Mouse (Mus musculus) forebrain, postnatal 0 days (tissue): Measurements from ENCODE around the gene Rufy2. TPM values are rescaled to one million over a fixed set of nuclear protein-coding genes. Genes with fewer than 3 reads are reported as not detected.

Experiments
- ATAC-seq: fragments of 200-750 bp; cut with Nextera tagmentation; 2 replicates; pipeline ENCODE4 v1.8.0; 2017; ENCODE audit warnings: mild to moderate bottlenecking, moderate library complexity
- DNase-seq: peaks from one replicate; pipeline ENCODE4 v3.0.0-alpha.2; 2015
- H3K27ac ChIP-seq: fragments of 300-500 bp; sonication (generic); 2 replicates; pipeline ENCODE4 v1.5.1; 2014; ENCODE audit warnings: low read depth, mild to moderate bottlenecking, antibody characterized with exemption, low read length, moderate library complexity, mixed read lengths
- H3K27me3 ChIP-seq: fragments of 300-500 bp; sonication (generic); 2 replicates; pipeline ENCODE4 v1.6.1; 2014; ENCODE audit warnings: mild to moderate bottlenecking, low read length, mixed read lengths; ENCODE audit not compliant: insufficient read depth
- H3K36me3 ChIP-seq: fragments of 300-500 bp; sonication (generic); 2 replicates; pipeline ENCODE4 v1.6.1; 2014; ENCODE audit warnings: mild to moderate bottlenecking, moderate library complexity; ENCODE audit not compliant: insufficient read depth
- H3K4me1 ChIP-seq: fragments of 300-500 bp; sonication (generic); 2 replicates; pipeline ENCODE4 v1.6.1; 2014; ENCODE audit warnings: antibody characterized with exemption; ENCODE audit not compliant: insufficient read depth
- H3K4me2 ChIP-seq: fragments of 300-500 bp; sonication (generic); 2 replicates; pipeline ENCODE4 v1.6.1; 2014; ENCODE audit warnings: low read depth, mild to moderate bottlenecking, moderate library complexity
- H3K4me3 ChIP-seq: fragments of 300-500 bp; sonication (generic); 2 replicates; pipeline ENCODE4 v1.5.1; 2014; ENCODE audit warnings: low read depth, low read length, mixed read lengths
- H3K9ac ChIP-seq: fragments of 300-500 bp; sonication (generic); 2 replicates; pipeline ENCODE4 v1.6.1; 2014; ENCODE audit warnings: mild to moderate bottlenecking
- H3K9me3 ChIP-seq: fragments of 300-500 bp; sonication (generic); 2 replicates; pipeline ENCODE4 v1.6.1; 2016; ENCODE audit warnings: low read length
- CTCF ChIP-seq: sonication (generic); IDR thresholded peaks from 2 replicates; pipeline ENCODE4 v1.5.1; 2016; ENCODE audit warnings: antibody characterized with exemption, control low read depth, low read depth
- WGBS: fragments of 180-500 bp; shearing (Covaris S2); extraction: QIAGEN DNeasy Blood & Tissue Kit; methylation state at CpG from one replicate; pipeline ENCODE4 v1.1.7; 2014; 5-methylcytosine and 5-hydroxymethylcytosine counted together
- polyA plus RNA-seq: library from polyadenylated mRNA; unstranded; fragments of >200 nt; fragmentation: Nextera tagmentation; extraction: Ambion mirVana; gene quantifications from 2 replicates; pipeline ENCODE4 v1.2.1, GENCODE M21; 2015
- total RNA-seq: library from RNA; depleted of rRNA; stranded (reverse); fragments of >200 nt; gene quantifications from 2 replicates; pipeline ENCODE4 v1.2.3, GENCODE M21; 2014; rRNA removed

Gene Rufy2
- total RNA-seq (50.9 and 55.6 TPM in 2 replicates), polyA plus RNA-seq (43.7 and 58.6 TPM in 2 replicates)

GRCm38 (mm10) chr10:62980039-62980954 lies at the start of gene Rufy2:
Gene Rufy2 (plus strand): TSS chr10:62980223.
- DNase-seq (peak; percentile 94), ATAC-seq (peak; percentile 95)
- Histone ChIP-seq H3K4me2 (peak within 1 kb of the TSS; percentile 53), H3K4me1 (peaks cover 8% of the 10 kb centered on the region; the same call in 1 of the 2 replicates), H3K36me3 (peaks cover 18% of the 10 kb centered on the region), H3K4me3 (peak within 1 kb of the TSS; percentile 96), H3K9ac (peak within 1 kb of the TSS; percentile 98), H3K9me3 (no peaks in the 10 kb centered on the region), H3K27ac (peak within 1 kb of the TSS; percentile 90), H3K27me3 (no peaks in the 10 kb centered on the region)
- under 1% methylated on average over 75 of the region's 77 CpGs for WGBS
- peak; percentile 67 for TF ChIP-seq CTCF

GRCm38 (mm10) chr10:62932381-62932780 lies 47.6 kb upstream of the Rufy2 start:
- WGBS = 95% methylated on average over 1 of the region's 1 CpGs
- Histone ChIP-seq H3K9me3 (no peaks in the 10 kb centered on the region), H3K4me1 (no peaks in the 10 kb centered on the region), H3K27me3 (no peaks in the 10 kb centered on the region), H3K9ac (no peak overlapping the region), H3K36me3 (peaks cover 39% of the 10 kb centered on the region), H3K27ac (no peak overlapping the region), H3K4me3 (no peak overlapping the region), H3K4me2 (no peak overlapping the region)
- ATAC-seq (no peak), DNase-seq (no peak)
- TF ChIP-seq CTCF = no peak

GRCm38 (mm10) chr10:62944975-62945580 lies 34.9 kb upstream of the Rufy2 start:
- DNase-seq (no peak), ATAC-seq (no peak)
- Histone ChIP-seq H3K4me3 (no peak overlapping the region), H3K9ac (no peak overlapping the region), H3K4me1 (no peaks in the 10 kb centered on the region), H3K4me2 (no peak overlapping the region), H3K27ac (no peak overlapping the region), H3K36me3 (peaks cover 29% of the 10 kb centered on the region), H3K27me3 (no peaks in the 10 kb centered on the region), H3K9me3 (no peaks in the 10 kb centered on the region)
- TF ChIP-seq CTCF = no peak
- 90% methylated on average over 10 of the region's 10 CpGs for WGBS

GRCm38 (mm10) chr10:62946738-62947471 lies 33.1 kb upstream of the Rufy2 start, which contains the start of gene Dna2:
Gene Dna2 (plus strand): TSS chr10:62947026.
- Histone ChIP-seq H3K4me1 (no peaks in the 10 kb centered on the region), H3K27ac (peak within 1 kb of the TSS; percentile 57), H3K9me3 (no peaks in the 10 kb centered on the region), H3K36me3 (peaks cover 29% of the 10 kb centered on the region), H3K27me3 (no peaks in the 10 kb centered on the region), H3K9ac (peak within 1 kb of the TSS; percentile 62), H3K4me2 (peak within 1 kb of the TSS; percentile 92), H3K4me3 (peak within 1 kb of the TSS; percentile 76)
- ATAC-seq (peak; percentile 94), DNase-seq (peak; percentile 93)
- 1% methylated on average over 66 of the region's 68 CpGs for WGBS
- peak; percentile 49 for TF ChIP-seq CTCF

- Histone ChIP-seq H3K4me1 (no peaks in the 10 kb centered on the region), H3K27ac (no peak overlapping the region), H3K36me3 (peaks cover 14% of the 10 kb centered on the region), H3K9me3 (no peaks in the 10 kb centered on the region), H3K9ac (no peak overlapping the region), H3K4me2 (no peak overlapping the region), H3K27me3 (no peaks in the 10 kb centered on the region), H3K4me3 (no peak overlapping the region)
- WGBS = 95% methylated on average over 7 of the region's 7 CpGs
- ATAC-seq (no peak), DNase-seq (no peak)
- no peak for TF ChIP-seq CTCF
Observed at GRCm38 (mm10) chr10:62948551-62948950, 31.5 kb upstream of the Rufy2 start.

GRCm38 (mm10) chr10:62963956-62964355 lies 16.1 kb upstream of the Rufy2 start:
- no peak for DNase-seq
- H3K4me1 ChIP-seq = no peaks in the 10 kb centered on the region
- no peak overlapping the region for H3K4me3 ChIP-seq
- H3K27ac ChIP-seq = no peak overlapping the region
- H3K27me3 ChIP-seq = no peaks in the 10 kb centered on the region
- H3K4me2 ChIP-seq = no peak overlapping the region
- peaks cover 24% of the 10 kb centered on the region for H3K36me3 ChIP-seq
- H3K9me3 ChIP-seq = no peaks in the 10 kb centered on the region
- TF ChIP-seq CTCF = no peak
- ATAC-seq = no peak
- 95% methylated on average over 7 of the region's 7 CpGs for WGBS
- no peak overlapping the region for H3K9ac ChIP-seq
